Comparison of ENCODE assay signal across 23 mouse cellular contexts in the genomic region with DNA sequence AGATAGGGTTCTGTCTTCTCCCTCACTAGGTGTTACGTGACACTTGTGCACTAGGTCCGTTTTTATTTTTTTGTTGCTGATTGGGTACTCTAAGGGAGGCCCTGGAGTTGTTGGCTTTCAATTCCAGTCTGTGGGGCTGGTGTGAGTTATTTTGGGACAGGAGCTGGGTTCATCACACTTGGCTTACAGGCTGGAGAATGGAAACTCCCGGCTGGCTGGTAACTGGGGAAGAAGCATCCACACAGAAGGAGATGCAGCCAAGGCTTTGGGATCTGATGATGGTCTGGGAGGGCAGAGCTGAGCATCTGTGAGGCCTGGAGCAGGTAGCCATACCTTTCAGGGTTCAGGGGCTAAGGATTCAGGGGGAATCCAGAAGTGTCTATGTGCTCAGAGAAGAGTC.
"Had no signal": no experiment of that assay in that cellular context is flagged by ENCODE, and none has a peak within 500 bp of the region (broad histone marks: within the 10 kb centered on the region; RNA-seq: fewer than 3 reads in every experiment).

No protein-coding gene starts in this region.

- H3K27me3 ChIP-seq: hindbrain, embryonic 15.5 days had no signal

- H3K27ac ChIP-seq: heart, adult 2 months; hindbrain, embryonic 12.5 days; hindbrain, embryonic 15.5 days; hindbrain, postnatal 0 days; kidney, embryonic 15.5 days; kidney, postnatal 0 days; limb, embryonic 13.5 days; limb, embryonic 15.5 days; liver, embryonic 12.5 days; liver, embryonic 14.5 days had no signal

- H3K4me3 ChIP-seq: heart, adult 2 months; hindbrain, embryonic 12.5 days; hindbrain, embryonic 15.5 days; kidney, embryonic 15.5 days; limb, embryonic 13.5 days; limb, embryonic 15.5 days; liver, embryonic 12.5 days had no signal

- H3K9ac ChIP-seq: forebrain, postnatal 0 days; hindbrain, embryonic 12.5 days; hindbrain, embryonic 15.5 days; kidney, embryonic 15.5 days; limb, embryonic 13.5 days; limb, embryonic 15.5 days; liver, embryonic 12.5 days; liver, embryonic 14.5 days had no signal

- H3K36me3 ChIP-seq: hindbrain, embryonic 12.5 days; hindbrain, embryonic 15.5 days; kidney, embryonic 15.5 days; limb, embryonic 13.5 days; limb, embryonic 15.5 days; liver, embryonic 12.5 days had no signal

- H3K4me2 ChIP-seq: heart, embryonic 11.5 days; hindbrain, embryonic 12.5 days; hindbrain, embryonic 15.5 days; kidney, embryonic 15.5 days; limb, embryonic 13.5 days; limb, embryonic 15.5 days; liver, embryonic 12.5 days had no signal

- H3K9me3 ChIP-seq: hindbrain, embryonic 12.5 days; hindbrain, embryonic 15.5 days; kidney, embryonic 15.5 days; limb, embryonic 13.5 days; limb, embryonic 15.5 days; liver, embryonic 12.5 days had no signal

- DNase-seq: forebrain, postnatal 0 days; heart, adult 11 months; heart, adult 2 months; heart, postnatal 10 days; kidney, adult 11 months; kidney, adult 2 months; kidney, adult 9 months; kidney, postnatal 14 days; kidney, postnatal 36 days; layer of hippocampus, adult 9-11 months; layer of hippocampus, postnatal 36 days; left cerebral cortex, postnatal 4 days had no signal

- ATAC-seq: forebrain, postnatal 0 days; hindbrain, postnatal 0 days; intestine, embryonic 16.5 days; liver, embryonic 12.5 days had no signal
